Mouse (Mus musculus) induced T-regulatory cell, adult 2 months (primary cell): ENCODE measurements around the gene Thumpd1.
"Not testable (repeated sequence)": the region's sequence is repeated elsewhere in the genome, so short reads cannot be mapped to it uniquely, and the experiment has no call there.

Experiments used
- DNase-seq: peaks from one replicate; pipeline ENCODE4 v3.0.0-alpha.2; 2012; ENCODE audit warnings: low read depth

The Thumpd1 gene

GRCm38 (mm10) chr7:119720253-119720946 is at the start of gene Thumpd1:
Gene Thumpd1, minus strand, starts transcription at chr7:119720798.
- DNase-seq: peak; percentile 95

DNA sequence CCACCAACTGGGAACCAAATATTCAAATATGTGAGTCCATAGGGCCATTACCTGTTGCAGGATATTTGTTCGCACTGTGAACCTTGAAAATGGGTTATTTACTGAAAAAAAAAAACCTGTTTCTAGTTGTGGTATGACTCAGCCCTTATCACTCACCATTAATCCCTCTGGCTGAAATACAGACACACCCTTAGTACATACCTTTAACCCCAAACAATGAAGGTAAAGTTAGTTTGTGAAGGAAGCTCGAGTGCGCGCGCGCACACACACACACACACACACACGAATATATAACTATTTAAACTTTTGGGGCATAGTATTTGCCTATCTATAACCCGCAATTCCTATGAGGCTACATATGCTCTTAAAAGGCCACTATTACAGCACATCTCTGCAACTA is 49.3 kb upstream of the Thumpd1 start:
- DNase-seq: no peak

- DNase-seq: no peak
Observed at GRCm38 (mm10) chr7:119766996-119767395, 46.4 kb upstream of the Thumpd1 start.

- no peak for DNase-seq
Observed at GRCm38 (mm10) chr7:119764377-119764776, 43.8 kb upstream of the Thumpd1 start.

GRCm38 (mm10) chr7:119762166-119762697 is 41.6 kb upstream of the Thumpd1 start:
- no peak for DNase-seq

DNA sequence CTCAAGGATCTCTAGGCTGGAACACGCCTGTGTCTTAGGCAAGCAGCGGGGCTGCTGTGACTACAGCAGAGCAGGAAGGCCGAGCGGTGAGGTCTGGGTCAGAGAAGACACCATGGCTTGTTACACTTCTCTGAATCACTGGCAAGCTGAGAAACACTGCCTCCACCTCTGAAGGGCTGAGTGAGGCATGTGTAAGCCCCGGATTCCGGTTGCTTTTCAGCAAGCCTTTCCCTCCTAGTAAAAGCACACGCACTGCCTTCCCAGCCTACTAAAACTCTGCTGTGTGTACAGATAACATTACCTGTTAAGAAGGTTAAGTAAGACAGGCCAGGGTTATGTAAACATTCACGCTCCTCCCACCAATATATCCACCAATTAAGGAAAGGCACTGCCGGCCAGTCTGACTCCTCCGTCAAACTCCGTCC is 39.9 kb upstream of the Thumpd1 start, which contains the start of gene Acsm3:
Acsm3 (plus strand) TSS at position 397 of the 425 bp plus-strand sequence.
- DNase-seq: no peak

GRCm38 (mm10) chr7:119753696-119754095 is 33.1 kb upstream of the Thumpd1 start:
- no peak for DNase-seq

DNA sequence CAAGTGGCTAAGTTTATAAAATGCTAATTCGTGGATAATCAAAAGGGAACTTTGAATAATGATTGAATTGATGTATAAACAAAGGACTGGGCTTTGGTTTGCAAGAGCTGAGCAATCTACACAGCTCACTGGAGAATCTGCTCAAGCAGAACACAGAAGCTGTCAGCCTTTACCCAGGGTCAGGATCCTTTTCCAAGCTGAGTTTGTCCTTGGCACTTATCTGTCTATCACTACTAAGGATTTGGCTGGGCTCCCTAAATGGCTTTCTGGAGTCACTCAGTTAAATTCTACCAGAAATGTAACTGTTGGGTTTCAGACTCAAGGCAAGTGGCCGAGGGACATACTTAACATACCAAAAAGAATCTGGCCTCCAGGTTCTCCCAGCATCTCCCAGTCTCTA is 29.3 kb upstream of the Thumpd1 start:
- DNase-seq: no peak

- DNase-seq: no peak
Observed at GRCm38 (mm10) chr7:119748761-119749160, 28.2 kb upstream of the Thumpd1 start.

GRCm38 (mm10) chr7:119745869-119746268 is 25.3 kb upstream of the Thumpd1 start:
- DNase-seq: no peak

DNA sequence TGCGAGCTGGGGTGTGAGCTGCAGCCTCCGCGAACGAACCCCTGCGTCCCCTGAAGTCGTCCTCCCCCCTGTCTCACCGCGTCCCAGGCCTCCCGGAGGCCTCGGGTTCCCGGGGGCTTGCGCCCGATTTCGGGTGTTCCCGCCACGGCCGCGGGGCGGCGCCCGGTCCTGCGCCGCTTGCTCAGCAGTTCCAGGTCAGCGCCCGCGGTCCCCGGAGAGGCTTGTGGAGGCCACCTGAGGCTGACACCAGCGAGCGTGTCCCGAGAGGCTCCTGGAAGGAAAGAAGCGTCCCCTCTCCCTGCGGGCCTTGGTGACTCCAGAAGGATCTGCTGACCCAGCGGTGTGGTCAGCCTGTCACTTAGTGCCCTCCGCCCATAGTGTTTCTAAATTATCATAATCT is 23.7 kb upstream of the Thumpd1 start:
- DNase-seq: peak; percentile 34

DNA sequence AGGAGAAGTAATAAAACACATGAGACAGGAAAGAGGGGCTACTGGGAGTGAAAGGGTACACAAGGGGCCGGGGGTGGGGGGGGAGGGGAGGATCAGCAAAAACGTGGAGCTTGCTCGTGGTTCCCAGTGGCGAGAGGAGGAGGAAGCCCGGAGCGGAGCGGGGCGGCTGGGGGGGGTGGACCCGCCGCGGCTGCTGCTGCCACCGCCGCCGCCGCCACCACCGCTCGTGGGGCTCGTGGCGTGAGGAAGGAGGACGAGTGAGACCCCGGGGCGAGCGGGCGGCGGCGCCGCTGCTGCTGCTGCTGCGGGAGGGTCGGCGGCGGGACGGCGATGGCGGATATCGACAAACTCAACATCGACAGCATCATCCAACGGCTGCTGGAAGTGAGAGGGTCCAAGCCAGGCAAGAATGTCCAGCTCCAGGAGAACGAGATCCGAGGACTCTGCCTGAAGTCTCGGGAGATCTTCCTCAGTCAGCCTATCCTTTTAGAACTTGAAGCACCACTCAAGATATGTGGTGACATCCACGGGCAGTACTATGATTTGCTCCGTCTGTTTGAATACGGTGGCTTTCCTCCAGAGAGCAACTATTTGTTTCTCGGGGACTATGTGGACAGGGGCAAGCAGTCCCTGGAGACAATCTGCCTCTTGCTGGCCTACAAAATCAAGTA is 19.3 kb upstream of the Thumpd1 start:
- not testable (repeated sequence) for DNase-seq

DNA sequence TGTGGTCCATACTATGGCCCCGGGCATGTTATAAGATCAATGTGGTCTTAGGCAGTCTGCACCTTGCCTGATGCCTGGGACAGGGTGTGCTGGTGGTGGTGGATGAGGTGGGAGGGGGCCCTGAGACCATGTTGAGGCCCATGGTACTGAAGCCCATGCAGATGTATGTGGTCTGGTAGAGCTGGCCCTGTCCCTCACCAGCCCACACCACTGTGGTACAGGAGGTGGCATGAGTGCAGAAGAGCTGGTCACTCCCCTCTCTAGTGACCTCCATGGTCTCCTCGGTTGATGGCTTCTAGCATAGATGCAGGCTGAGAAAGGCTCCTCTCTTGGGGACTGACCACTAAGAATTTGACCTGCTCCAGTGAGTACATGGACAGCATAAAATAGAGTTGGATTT is 18.3 kb upstream of the Thumpd1 start:
- no peak for DNase-seq

- peak; percentile 66 for DNase-seq
Observed at GRCm38 (mm10) chr7:119731262-119731661, 10.7 kb upstream of the Thumpd1 start.

- no peak for DNase-seq
Observed at GRCm38 (mm10) chr7:119727621-119728020, 7.0 kb upstream of the Thumpd1 start.

GRCm38 (mm10) chr7:119720947-119721310 is 331 bp upstream of the Thumpd1 start:
- DNase-seq: no peak

GRCm38 (mm10) chr7:119714111-119714510 is 6.5 kb downstream of the Thumpd1 start:
- no peak for DNase-seq

DNA sequence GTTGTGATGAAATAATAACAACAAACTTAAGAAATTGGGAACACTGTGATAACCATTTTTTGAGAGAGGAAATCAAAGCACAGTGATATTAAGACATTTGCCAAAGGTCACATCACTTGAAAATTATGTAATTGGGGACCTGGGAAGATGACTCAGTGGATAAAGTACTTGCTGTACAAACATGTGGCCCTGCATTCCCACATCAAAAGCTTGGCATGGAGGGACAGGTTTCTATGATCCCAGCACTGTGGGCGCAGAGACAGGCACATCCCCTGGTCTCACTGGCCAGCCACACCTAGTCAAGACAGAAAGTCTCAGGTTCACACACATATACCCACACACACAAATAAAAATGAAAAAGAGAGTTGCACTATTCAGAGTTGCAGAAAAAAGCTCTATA is 25.7 kb downstream of the Thumpd1 start:
- DNase-seq: no peak

GRCm38 (mm10) chr7:119692302-119692701 is 28.3 kb downstream of the Thumpd1 start:
- no peak for DNase-seq

DNA sequence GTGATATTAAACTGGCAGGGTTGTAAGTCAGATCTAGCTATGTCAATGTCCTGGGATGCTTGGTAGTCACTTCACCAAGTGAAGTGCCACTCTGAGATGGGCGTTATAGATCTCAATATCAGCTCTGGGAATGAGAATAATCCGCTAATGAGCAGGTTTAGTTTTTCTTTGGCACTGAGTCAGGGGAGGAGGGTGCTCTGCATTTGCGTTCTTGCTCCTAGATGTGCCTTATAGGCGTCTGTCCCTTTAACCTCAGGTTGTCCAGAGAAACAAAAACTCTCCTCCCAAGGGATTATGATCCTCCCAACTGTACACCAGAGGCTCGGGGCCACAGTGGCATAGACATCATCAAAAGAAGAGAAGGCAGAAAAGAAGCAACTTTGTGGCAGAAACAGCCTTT is 30.9 kb downstream of the Thumpd1 start, which contains the start of gene Acsm4:
Acsm4 (plus strand) TSS at position 301 of the 400 bp plus-strand sequence.
- DNase-seq: no peak

DNA sequence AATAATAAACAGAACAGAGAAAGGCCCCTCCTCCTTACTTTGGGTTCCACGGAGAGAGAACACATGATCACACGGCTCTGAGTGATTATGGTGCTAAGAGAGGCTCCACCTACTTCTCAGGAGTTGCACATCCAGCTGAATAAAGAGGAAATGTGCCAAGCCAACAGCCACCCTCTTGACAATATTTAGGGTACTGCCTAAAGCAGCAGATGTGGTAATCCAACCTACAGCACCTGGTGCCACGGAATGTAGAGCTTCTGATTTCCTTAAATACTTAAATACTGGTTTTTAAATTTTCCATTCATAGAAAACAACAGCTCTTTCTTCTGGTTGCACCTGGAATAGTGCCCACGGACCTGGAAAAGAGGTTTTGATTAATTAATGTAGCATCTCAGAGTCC is 37.9 kb downstream of the Thumpd1 start:
- no peak for DNase-seq

- DNase-seq: no peak
Observed at GRCm38 (mm10) chr7:119680107-119680506, 40.5 kb downstream of the Thumpd1 start.

- DNase-seq: peak; percentile 55
Observed at GRCm38 (mm10) chr7:119673465-119673864, 47.1 kb downstream of the Thumpd1 start.
